Mouse (Mus musculus) olfactory bulb, adult 2 months (tissue): Measurements from ENCODE around the gene Cd2.

Experiments
- CTCF ChIP-seq: fragments of 200-500 bp; IDR thresholded peaks from 2 replicates; pipeline ENCODE4 v1.5.1; 2012; ENCODE audit warnings: low read depth, mild to moderate bottlenecking, low read length, moderate library complexity; ENCODE audit not compliant: insufficient read depth
- POLR2A ChIP-seq: fragments of 200-500 bp; IDR thresholded peaks from 2 replicates; pipeline ENCODE4 v1.6.1; 2012; ENCODE audit warnings: mild to moderate bottlenecking, low read depth, low read length, moderate library complexity; ENCODE audit not compliant: insufficient read depth

DNA sequence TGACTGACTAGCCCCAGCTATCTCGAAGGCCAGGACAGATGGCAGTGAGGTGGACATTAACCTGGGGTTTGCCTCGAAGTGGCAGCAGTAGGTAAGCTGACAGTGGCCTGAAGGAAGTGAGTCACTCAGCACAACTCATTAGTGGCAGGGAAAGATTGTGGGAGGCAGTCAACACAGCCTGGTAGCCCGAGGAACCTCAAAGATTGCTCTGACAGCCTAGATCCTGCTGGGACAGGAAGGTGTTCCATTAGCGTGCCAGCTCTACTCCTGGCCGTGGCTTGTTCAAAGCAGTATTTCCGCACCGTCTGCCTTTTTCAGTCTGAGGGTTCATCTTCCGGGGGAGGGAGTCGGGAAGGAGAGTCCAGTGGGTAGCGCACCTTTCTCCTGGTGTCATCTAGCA, 34.7 kb upstream of the Cd2 start:
- TF ChIP-seq POLR2A = no peak
- TF ChIP-seq CTCF = no peak
